Mouse (Mus musculus) G1E (cell line): ENCODE data around the gene Ktn1.

Experiments used
- CTCF ChIP-seq: IDR thresholded peaks from 2 replicates; pipeline ENCODE4 v1.5.1; 2012; ENCODE audit warnings: low read depth, low read length, inconsistent platforms, mixed read lengths
- POLR2AphosphoS5 ChIP-seq: IDR thresholded peaks from 2 replicates; pipeline ENCODE4 v1.6.1; 2012; ENCODE audit warnings: low read depth, low read length, inconsistent platforms; ENCODE audit not compliant: insufficient replicate concordance

DNA sequence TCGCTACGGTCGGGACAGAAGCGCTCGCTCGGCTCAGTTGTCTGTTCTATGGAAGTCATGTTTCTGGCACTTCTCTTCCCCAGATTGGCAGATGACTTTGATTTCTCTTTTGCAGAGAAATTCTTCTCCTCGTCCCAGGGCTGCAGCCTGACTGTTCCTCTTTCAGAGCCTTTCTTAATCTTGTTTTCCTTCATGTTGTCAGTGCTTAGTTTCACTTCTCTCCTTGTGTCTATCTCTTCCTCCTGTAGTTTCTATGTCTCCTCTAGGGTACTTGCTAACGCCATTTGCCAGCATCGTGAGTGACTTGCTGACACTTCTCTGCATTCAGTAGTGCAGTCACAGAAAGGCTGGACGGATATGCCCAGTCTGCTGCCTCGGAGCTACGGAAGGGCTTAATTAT, 87.1 kb downstream of the Ktn1 start:
- no peak for TF ChIP-seq POLR2AphosphoS5
- TF ChIP-seq CTCF, result no peak
